Mouse (Mus musculus): ENCODE measurements around the gene Stxbp3.
A peak's percentile ranks its signal among the peaks of the same experiment; 100 is the strongest.
"Not testable (repeated sequence)": the region's sequence is repeated elsewhere in the genome, so short reads cannot be mapped to it uniquely, and the experiment has no call there.

The Stxbp3 gene

GRCm38 (mm10) chr3:108857124-108857470 is 16.8 kb upstream of the Stxbp3 start:
- no peak for DNase-seq (ENCODE audit: low spot score in 2 of 2)

- DNase-seq (ENCODE audit: low spot score in 2 of 2) = no peak
These were observed 16.2 kb upstream of the Stxbp3 start for GRCm38 (mm10) chr3:108856386-108857123.

DNA sequence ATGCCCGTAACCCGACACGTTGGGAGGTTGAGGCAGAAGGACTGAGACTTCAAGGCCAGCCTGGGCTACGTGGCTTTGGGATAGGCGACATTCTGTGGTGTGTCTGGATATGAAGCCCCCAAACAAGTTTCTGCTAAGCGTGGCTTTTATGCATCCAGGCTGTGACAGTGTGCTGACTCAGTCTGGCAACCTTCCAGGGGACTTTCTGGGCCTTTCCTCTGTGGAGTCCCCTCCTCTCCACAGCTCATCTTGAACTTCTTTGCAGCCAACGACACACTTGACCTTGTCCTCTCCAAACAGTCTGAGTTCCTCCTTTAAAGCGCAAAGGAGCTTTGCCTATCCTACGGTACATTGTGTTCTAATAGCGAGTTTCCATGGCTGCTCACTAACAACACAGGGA is 15.5 kb upstream of the Stxbp3 start:
- peak in 1 of 2 experiments; percentile 53 for DNase-seq (ENCODE audit: low spot score in 2 of 2)

DNA sequence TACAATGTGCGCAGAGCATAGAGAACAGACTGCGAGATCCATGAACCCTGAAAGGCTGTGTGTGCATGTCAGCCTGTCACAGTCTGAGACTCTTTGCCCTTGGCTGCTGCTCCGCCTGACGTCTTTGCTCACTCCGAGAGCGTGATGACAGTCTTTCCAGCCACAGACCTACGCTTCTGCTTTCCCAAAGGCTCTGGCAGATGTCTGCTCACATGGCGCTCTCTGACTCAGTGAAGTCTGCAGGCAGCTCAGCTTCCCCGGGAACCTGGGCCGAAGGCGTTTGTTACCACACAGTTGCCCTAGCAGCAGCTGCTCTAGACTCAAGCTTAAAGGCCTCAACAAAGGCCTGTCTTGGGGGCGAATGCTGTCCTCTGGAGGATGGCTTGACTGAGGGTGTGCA is 15.0 kb upstream of the Stxbp3 start:
- peak in 1 of 2 experiments; percentile 24 for DNase-seq (ENCODE audit: low spot score in 2 of 2)

DNA sequence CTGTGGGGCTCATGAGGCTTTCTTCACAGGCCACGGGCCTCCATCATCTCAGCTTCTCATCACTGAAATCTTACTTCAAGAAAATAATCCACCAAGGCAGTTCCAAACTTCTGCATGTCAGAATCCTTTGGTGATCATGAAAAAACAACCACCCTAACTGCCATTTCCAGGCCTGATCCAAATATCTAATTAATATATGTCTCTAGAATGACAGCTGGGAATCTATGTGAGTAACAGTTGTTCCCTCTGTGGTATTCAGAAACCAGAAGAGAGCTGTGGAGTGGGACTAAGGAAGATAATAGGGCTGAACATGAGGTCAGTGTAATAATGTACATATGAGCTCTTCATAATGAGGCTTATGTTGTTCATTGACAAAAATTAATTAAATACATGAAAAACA is 12.9 kb upstream of the Stxbp3 start:
- no peak for DNase-seq (ENCODE audit: low spot score in 2 of 2)

- no peak for DNase-seq (ENCODE audit: low spot score in 2 of 2)
These were observed 11.8 kb upstream of the Stxbp3 start for GRCm38 (mm10) chr3:108851996-108852697.

- no peak for DNase-seq (ENCODE audit: low spot score in 2 of 2)
These were observed 11.2 kb upstream of the Stxbp3 start for GRCm38 (mm10) chr3:108851554-108851953.

DNA sequence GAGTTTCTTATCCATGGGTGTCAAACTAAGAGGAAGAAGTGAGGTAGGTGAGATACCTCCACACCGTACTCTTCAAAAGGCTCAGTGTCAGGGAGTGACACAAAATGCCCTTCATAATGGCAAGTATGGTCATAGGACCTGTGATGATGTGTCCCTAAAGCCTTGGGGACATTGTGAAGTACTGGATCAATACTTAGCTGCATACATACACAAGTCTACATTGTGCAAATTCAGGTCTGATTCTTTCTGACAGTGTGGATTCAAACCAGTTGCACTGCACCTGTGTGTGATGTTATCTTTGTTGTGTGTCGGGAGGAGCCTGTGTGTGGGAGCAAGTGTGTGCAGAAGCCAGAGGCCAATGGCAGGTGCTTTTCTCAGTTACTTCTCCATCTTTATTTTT is 10.7 kb upstream of the Stxbp3 start:
- DNase-seq (ENCODE audit: low spot score in 2 of 2) = no peak

DNA sequence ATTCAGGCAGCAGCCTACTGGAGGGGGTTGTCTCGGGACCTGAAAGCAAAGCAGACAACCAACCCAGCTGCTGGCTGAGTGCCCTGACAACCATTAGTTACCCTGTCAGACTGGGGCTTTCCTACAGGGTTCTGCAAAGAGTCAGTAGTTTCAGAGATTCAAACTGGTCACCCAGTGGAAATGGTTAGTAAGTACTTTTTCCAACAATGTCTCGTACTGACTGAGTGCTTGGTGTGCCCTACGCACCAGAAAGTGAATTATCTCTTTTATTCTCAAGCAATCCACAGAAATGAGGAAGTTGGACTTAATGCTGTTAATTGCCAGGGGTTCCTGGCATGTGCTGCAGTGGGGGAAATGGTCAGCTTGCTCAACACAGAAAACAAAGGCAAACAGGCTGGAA is 10.2 kb upstream of the Stxbp3 start:
- DNase-seq (ENCODE audit: low spot score in 2 of 2) = no peak

- no peak for DNase-seq (ENCODE audit: low spot score in 2 of 2)
These were observed 6.3 kb upstream of the Stxbp3 start for GRCm38 (mm10) chr3:108846616-108847015.

DNA sequence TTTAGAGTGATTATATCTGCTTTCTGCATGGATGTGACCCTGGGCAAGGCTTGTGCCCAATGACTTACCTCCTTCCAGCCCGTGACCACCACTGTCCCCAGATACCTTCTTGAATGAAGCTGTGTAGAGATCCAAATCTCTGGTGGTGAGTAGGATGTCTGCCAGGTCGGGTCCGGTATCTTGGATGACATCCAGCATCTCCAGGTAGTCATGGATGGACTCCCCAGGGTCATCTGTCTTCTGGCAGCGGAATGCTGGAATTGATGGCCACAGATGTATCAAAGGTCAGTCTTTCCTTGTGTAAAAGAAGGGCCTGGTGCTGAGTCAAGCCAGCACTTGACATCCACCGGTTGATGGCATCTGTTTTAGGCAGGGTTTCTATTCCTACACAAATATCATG is 4.2 kb upstream of the Stxbp3 start:
- DNase-seq (ENCODE audit: low spot score in 2 of 2) = no peak

- no peak for DNase-seq (ENCODE audit: low spot score in 2 of 2)
These were observed 3.7 kb upstream of the Stxbp3 start for GRCm38 (mm10) chr3:108844026-108844425.

DNA sequence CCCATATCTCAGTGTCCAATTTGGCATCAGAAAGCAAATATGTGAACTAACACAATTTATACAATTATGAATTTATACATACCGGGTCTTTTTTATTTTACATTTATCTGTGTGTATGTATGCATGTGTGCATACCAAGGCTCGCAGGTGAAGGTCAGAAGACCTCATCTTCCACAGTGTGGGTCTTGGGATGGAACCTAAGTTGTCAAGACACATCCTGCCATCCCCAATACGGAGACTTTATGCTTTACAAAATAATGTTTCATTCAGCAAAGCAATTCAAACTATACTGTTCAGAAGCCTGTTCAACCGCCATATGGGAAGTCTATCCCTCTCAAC is 359 bp upstream of the Stxbp3 start:
- no peak for DNase-seq (ENCODE audit: low spot score in 2 of 2)

GRCm38 (mm10) chr3:108839647-108839999 is 703 bp downstream of the Stxbp3 start:
- no peak for DNase-seq (ENCODE audit: low spot score in 2 of 2)

- no peak for DNase-seq (ENCODE audit: low spot score in 2 of 2)
These were observed 1.3 kb downstream of the Stxbp3 start for GRCm38 (mm10) chr3:108838980-108839379.

DNA sequence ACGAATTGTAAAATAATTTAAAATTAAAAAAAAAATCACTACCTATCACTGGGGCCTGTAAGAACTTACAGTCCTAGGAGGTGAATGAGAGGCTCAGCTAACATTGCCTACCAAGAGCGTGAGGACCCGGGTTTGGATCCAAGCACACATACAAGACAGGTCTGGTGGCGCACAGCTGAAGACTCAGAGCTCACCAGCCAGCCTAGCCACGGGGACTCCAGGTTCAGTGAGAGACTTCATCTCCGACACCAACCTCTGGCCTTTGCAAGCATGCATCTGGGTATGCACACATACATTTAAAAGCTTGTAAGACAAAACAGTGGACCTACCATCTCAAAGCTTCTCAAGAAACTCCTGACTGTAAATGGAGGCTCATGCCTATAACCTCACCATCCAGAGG is 3.4 kb downstream of the Stxbp3 start:
- no peak for DNase-seq (ENCODE audit: low spot score in 2 of 2)

GRCm38 (mm10) chr3:108833717-108834116 is 6.6 kb downstream of the Stxbp3 start:
- DNase-seq (ENCODE audit: low spot score in 2 of 2) = not testable (repeated sequence)

- DNase-seq (ENCODE audit: low spot score in 2 of 2) = no peak
These were observed 8.6 kb downstream of the Stxbp3 start for GRCm38 (mm10) chr3:108831750-108832149.

GRCm38 (mm10) chr3:108830493-108830892 is 9.8 kb downstream of the Stxbp3 start:
- DNase-seq (ENCODE audit: low spot score in 2 of 2) = no peak

DNA sequence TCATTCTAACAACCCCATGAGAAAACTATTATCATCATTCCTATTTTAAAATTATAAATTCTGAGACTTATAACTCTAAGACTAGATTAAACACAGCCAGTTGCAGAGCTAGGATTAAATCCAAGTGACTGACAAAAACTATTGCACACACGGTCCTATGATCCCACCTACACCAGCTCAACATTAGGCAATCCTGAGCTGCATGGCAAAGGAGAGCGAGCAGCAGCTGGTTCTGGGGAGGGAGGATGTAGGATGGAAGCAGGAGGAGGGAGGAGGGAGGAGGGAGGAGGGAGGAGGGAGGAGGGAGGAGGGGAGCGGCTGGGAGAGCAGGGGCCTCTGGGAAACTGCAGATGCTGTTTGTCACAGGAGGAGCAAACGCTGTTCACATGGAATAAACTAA is 24.7 kb downstream of the Stxbp3 start:
- no peak for DNase-seq (ENCODE audit: low spot score in 2 of 2)

DNA sequence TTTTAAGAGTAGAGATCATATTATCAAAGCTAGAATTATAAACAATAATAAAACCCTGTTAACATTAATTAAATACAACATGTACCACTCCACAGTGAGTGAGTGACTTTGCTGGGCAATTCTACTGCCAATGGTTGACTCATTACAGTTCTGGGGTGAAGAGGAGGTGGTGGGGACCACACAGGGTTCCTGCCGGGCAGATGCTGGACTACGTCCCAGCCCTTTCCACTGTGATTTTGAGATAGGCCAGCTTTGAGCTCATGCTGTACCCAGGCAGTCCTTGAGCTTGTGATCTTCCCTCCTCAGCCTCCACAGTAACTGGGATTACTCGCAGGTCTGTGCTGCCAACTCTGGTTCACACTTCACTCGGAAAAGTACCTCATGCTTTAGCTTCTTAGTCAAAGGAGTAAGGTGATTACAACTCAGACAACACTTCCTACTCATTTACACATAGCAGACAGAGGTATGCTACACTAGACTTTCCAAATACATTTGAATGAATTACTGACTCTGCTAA is 29.5 kb downstream of the Stxbp3 start:
- no peak for DNase-seq (ENCODE audit: low spot score in 2 of 2)

GRCm38 (mm10) chr3:108805622-108806021 is 34.7 kb downstream of the Stxbp3 start:
- DNase-seq (ENCODE audit: low spot score in 2 of 2) = no peak

- no peak for DNase-seq (ENCODE audit: low spot score in 2 of 2)
These were observed 42.0 kb downstream of the Stxbp3 start for GRCm38 (mm10) chr3:108798375-108798774.

GRCm38 (mm10) chr3:108797723-108798122 is 42.6 kb downstream of the Stxbp3 start:
- DNase-seq (ENCODE audit: low spot score in 2 of 2) = no peak
